Mouse (Mus musculus) gastrocnemius, postnatal 10 days (tissue): ENCODE data around the gene Fbxo47. TPM values are rescaled to one million over a fixed set of nuclear protein-coding genes. Genes with fewer than 3 reads are reported as not detected.
A peak's percentile ranks its signal among the peaks of the same experiment; 100 is the strongest.

ENCODE experiments used
- DNase-seq: peaks from one replicate; pipeline ENCODE4 v3.0.0; 2021; ENCODE audit warnings: mixed read lengths
- long read RNA-seq, 2 experiments: library from polyadenylated mRNA; stranded (forward); transcript quantifications; one replicate each; pipeline ENCODE4 v2.0.0; 2021
- total RNA-seq, 2 experiments: library from RNA; stranded (reverse); gene quantifications; 2 replicates each; pipeline ENCODE4 v1.2.3; 2021

Fbxo47 gene
- under 1 TPM; 0.31 to 0.56 TPM for total RNA-seq
- long read RNA-seq, experiment 1 = 0 reads
- long read RNA-seq, experiment 2 = 0 reads

DNA sequence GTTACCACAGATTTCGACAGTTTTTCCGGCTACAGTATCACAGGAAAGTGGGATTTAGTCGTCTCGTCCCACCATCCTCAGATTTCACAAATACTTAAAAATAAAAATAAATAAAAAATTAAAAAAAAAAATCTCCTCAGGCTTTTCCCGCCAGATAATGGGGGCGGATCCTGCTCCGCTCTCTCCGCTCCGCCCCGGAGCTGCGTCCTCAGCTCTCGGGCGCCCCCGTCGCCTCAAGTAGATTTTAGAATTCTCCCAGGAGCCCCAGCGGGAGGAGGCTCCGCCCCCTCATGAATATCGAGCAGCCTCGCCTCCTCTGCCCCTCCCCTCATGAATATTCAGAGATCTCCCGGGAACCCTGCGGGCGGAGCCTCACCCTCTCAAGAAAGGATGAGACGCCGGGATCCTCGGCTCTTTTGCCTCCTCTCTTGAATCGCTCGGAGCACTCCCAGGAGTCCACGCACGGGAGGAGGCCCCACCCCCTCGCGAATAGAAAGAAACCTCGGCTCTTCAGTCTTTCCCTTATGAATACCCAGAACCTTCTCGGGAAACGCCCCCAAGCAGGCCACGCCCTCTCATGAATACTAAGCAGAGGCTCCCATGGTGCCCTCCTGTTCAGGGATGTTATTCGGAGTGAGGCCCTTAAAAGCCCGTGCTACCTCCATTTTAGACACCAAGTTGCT lies at the start of gene Fbxo47:
Fbxo47 (minus strand) TSS at position 237 of the 683 bp plus-strand sequence.
- peak; percentile 94 for DNase-seq

DNA sequence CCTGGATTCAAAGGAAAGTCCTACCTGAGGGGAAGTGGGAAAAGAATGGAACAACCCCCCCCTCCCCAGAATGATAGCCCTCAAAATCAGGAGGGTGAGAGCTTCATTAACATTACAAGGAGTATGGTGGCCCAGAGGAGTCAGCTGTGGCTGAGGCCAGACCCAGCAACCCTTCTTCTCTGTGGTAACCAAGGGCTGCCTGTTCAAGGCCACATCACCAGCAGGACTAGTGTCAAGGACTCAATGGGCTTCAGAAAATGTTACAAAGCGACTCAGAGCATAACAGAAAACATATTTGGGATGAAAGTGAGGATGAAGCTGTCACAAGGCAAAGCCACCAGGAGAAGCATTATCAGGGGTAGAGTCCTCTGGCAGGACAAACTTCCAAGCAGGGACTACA lies 49.6 kb upstream of the Fbxo47 start:
- no peak for DNase-seq

DNA sequence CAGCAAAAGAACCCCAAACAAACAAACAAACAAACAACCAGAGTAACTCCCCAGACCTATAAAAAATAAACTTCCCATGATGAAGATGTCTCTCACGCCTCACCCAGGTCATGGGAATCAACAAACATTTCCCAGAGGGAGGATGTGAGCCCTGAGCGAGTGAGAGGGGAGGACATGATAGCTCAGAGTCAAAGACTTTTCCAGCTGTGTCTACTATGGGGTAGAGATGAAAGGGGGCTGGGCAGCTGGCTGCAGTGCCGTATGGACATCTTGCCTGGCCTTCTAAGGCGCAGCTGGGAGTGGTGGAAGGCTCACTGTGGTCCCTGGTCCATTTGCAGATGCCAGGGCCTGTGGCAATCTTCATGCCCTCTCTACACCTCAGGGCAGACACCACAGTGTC lies 45.0 kb upstream of the Fbxo47 start:
- DNase-seq = no peak

DNA sequence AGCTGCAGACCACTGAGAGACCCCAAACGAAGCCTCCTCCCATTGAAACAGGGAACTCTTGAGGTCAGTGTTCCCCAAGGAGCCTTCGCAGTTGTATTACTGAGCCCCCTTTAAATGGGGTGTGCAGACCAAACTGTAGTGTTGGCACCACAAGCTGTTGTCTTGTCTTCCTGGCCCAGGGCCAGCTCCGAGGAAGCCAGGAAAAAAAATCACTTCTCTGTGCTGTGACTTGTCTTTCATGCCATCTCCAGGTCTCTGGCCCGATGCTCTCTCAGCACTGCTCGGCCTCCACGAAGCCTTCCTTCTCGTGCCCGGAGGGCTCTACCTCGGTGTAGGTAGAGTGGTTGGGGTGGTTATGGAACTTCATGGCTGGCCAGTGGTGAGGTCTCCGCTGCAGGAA lies 40.3 kb upstream of the Fbxo47 start:
- DNase-seq = no peak

DNA sequence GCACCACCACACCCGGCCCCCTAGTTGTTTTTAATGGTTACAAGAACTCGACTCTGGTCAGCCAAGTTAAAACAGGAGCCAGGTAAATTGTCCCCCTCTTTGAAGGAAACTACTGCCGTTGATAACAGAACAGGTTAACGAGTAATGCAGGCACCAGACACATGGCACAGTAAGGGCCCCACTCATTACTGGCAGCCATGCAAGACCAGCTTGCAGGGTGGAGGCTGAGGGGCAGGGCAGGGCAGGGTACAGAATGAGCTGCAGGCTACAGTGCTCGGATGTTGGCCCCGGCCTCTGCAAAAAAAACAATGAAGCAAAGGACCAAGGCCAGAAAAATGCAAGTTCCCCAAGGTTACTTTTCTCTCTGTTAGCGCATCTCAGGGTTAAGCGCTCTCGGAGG lies 39.7 kb upstream of the Fbxo47 start:
- DNase-seq = no peak

DNA sequence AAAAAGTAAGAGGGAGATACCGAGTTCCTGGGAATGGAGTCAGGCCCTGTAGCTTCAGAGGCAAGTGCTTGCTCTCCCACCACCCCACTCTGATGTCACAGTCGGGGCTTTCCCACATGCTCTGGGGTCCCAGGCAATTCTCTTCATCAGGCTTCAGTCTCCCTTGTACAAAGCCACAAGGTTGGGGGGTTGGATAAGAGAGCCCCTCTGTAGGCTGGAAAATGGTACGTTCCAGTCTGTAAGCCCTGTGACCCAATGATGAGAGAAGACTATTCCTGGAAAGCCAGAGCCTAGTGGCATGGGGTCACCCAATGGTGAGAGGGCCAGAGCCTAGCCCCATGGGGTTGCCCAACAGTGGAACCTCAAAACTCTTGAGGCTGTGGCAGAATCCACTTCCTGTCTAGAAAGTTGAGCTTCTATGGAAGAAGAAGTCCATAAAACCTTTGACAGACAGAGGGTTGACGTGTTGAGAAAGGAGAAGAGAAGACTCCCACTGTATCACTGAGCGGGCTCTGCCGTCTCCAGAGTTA lies 32.1 kb upstream of the Fbxo47 start:
- no peak for DNase-seq

DNA sequence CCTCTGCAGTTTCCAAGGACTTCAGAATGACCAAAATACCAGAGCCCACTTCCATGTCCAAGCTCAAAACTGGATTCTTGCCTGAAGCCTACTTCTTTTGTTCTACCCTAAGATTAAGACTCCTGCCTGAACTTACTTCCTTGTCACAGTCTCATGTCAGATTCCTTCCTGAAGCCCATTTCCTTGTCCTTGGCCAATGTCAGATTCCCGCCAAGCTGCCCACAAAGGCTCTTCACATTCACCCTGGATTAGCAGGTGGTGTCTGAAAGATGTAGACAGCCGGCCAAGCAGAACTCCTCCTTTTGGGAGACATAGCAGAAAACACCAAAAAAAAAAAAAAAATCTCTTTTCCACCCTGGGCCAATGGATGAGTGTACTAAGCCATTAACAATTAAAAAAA lies 31.5 kb upstream of the Fbxo47 start:
- DNase-seq = no peak

DNA sequence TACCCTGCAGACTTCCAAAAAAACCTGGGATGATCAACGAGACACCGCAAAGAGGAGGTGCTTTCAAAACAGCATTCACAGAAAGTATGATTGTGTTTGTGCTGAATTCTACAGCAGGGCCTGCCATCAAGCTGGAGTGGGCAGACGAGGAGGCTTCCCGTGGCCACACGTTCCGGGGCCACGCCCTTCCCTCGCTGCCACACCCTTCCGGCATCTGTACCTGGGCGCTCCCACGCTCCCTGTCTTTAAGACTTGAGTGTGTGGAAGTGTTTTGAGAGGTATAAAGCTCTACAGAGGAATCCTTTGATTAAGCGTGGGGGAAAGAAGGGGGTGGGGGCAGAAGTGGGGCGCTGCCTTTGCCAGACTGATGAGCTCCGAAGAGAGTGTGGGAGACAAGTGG lies 29.2 kb upstream of the Fbxo47 start:
- DNase-seq = no peak

DNA sequence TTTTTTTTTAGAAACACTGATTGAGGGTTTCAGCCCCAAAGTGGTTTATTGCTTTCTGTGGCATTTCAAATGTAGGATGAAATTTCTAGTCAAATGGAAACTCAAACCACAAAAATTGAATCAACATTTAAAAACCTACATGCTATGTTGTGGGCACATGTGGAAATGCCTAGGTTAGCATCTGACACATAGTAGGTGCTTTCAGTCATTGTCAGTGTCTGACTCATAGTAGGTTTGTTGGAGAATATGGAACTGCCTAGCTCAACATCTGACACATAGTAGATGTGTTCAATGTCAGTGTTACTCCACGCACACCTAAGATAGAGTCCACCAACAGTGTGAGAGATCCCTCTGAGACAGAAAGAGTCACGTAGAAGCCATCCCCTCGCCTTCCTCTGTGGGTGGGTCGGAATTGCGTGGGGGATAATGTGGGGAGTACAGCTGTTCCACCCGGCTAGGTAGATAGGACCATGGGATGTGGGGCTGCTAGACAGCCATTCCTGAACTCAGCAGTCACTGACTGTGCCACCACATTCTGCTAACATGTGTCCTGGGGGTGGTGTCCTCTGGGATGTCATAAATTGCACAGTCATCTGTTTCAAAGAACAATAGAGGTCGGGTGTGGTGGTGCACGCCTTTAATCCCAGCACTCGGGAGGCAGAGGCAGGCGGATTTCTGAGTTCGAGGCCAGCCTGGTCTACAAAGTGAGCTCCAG lies 24.8 kb upstream of the Fbxo47 start:
- no peak for DNase-seq

DNA sequence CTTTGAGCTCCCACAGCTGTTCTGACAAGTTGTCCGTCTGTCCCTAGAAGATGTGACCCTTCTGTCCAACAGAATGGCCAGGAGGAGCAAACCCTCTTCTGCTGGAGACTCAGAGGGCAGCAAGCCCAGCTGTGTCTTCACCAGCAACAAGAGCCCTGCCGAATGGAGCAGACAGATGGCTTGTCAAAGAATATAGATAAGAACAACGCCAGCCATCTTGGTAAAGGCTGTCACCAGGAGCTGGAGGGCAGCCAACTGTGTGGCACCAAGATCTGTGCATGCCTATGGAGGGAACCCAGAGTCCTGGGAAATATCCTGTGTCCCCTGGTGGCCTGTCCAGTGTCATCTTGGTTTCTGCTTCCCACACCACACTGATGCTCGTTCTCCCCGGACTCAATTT lies 24.0 kb upstream of the Fbxo47 start:
- DNase-seq = no peak

DNA sequence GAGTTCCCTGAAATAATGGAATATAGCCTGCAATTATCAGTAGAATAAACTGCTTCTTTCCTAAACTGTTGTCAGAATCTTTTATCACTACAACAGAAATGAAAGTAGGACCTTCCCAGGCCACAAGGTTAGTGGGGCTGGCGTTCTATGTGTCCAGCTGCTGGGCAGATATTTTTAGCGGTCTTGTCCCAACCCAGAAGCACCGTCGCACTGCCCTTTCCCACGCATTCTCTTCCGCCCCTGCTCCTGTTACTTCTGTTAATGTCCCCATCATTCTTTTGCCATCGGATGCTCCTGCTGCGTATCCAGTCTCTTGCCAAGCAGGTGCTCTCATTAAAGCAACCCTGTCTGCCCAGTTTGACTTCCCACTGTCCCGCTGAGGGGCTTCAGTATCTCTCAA lies 23.0 kb upstream of the Fbxo47 start:
- no peak for DNase-seq

DNA sequence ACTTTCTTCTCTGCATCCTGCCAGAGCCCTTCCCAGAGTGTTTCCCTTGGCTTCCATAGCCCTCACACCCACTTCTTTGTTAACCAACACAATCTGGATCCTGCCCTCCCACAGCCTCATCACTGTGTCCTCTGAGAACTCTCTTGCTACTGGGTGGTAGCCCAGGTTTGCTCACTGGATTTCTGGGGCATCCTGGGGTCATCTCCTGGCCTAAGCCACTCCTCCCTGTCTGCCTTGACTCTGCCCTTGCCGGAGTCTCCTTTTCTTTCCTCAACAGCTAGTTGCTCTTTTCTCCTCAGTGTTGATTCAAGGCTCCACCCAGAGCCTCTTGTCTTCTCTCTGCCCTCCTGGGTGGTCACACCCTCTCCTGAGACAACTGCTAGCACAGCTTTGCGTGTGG lies 22.0 kb upstream of the Fbxo47 start:
- no peak for DNase-seq

DNA sequence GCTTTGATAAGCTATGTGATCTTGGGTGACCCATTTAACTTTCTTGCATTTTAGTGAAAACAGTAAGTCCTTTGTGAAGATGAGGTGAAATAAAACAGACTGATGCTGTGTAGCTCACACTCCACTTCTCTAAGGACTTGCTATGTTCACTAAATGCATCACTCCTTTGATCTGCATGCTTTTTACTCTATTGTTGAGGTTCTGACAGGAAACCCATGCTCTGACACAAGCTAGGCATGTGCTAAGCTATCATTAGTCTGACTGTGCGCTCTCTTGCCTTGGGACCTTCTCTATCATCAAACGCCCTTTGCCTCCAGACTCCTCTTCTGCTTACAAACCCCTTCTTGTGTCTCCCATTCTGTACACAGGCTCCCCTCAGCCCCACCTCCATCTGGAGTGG lies 21.6 kb upstream of the Fbxo47 start:
- DNase-seq = no peak

DNA sequence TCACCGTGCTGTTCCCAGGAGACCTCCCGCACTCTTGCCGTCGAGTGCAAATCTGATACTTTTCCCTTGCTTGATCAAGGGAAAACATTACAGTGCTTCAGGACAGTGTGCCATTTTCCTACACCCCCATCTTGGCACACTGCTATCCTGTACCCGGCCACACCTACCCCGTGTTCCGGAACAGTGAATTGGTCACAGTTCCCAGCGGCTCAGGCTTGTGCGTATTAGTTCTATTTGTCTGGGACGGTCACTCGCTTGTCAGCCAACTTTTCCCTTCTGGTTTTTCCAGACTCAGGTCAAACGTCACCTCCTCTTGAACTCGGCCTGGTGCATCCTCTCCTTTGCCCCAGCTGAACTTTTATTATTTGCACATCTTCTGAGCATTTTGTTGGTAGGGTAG lies 20.8 kb upstream of the Fbxo47 start:
- DNase-seq = no peak

DNA sequence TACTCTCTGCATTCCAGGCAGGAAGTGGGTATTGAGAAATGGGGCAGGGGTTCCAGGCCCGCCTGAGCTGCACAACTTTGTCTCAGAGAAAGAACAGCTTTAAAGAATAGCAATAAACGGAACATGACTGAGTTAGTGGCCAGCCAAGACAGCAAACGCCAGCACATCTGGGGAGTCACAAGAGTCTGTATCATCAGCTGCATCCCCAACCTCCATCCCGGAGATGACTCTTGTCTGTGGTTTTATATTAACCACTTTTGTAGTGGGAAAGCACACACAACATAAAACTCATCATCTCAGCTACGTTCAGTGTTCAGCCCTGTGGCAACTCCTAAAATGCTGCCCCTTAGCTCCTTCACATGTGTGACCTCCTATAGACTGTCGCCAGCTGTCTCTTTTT lies 17.9 kb upstream of the Fbxo47 start:
- DNase-seq = no peak

DNA sequence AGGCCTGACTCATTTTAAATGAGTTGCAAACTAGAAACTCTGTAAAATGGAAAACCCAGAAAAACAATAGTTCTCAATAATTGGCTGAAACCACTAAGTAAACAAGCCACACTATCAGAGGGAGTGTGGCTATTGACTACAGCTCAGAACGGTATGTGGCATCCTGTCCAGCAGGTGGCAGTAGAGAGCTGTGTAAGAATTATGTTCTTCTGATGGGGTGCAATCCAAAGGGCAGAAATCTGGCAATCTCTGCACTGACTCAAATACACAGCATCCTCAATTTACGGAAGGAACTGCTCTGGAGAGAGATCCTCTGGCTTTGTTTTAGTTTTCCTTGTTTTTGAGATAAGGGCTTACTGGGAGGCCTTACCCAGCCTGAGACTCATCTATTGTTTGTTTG lies 15.9 kb upstream of the Fbxo47 start:
- DNase-seq = peak; percentile 89

DNA sequence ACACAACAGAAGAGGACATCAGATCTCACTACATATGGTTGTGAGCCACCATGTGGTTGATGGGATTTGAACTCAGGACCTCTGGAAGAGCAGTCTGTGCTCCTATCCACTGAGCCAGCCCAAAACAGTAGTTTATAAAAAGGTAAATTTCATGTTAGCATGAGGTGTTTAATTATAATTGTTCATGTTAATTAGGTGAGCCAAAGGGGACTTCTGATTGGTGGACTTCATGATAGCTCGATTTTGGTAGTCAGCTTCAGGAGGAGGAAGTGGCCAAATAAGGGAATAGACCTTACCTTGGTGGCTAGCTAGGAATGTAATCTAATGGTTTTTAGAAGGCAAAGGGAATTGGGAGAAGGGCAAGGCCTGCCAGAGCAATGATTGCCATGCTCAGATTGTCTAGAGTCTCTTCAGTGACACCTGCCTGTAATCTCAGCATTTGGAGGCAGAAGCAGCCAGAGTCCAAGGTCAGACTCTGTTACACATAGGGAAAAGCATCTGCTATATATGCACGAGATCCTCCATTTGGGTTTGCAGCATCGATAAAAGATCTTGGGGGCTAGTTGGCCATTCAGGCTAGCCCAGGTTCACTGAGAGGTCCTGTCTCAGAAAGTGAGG lies 13.7 kb upstream of the Fbxo47 start:
- no peak for DNase-seq

DNA sequence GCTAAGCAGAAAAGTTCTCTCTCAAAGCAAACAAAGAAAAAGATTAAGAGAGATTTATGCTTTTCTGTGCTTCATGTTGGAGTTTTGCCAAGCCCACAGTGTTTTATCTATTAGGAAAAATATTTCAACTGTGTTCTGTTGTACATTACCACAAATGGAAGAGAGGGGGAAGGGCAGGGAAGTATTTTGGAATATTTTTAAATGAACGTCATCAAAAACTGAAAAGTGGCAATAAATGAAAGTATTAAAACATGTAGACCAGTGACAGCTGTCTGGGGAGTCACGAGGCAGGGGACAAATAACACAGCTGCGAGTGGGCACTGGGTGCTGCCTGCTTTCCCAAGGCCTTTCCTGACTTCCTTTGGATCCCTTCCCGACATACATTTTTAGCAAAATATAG lies 12.7 kb upstream of the Fbxo47 start:
- DNase-seq = no peak

DNA sequence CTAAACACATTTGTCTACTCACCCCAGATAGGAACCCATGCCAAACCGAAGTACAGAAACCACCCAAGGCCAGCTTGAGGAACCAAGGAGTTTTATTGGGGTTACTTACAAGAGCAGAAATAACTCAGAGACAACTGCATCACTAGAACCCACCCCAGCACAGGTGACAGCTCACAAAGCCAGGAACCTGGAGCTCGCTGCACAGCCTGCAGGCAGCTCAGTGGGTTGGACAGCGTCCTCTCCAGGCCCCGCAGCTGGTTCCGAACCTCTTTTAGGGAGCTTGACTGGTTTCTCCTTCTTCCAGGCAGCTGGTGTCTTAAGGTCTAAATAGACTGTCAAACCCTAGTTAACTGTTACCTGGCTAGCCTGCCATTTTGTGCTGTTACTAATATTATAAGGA lies 7.9 kb upstream of the Fbxo47 start:
- no peak for DNase-seq

DNA sequence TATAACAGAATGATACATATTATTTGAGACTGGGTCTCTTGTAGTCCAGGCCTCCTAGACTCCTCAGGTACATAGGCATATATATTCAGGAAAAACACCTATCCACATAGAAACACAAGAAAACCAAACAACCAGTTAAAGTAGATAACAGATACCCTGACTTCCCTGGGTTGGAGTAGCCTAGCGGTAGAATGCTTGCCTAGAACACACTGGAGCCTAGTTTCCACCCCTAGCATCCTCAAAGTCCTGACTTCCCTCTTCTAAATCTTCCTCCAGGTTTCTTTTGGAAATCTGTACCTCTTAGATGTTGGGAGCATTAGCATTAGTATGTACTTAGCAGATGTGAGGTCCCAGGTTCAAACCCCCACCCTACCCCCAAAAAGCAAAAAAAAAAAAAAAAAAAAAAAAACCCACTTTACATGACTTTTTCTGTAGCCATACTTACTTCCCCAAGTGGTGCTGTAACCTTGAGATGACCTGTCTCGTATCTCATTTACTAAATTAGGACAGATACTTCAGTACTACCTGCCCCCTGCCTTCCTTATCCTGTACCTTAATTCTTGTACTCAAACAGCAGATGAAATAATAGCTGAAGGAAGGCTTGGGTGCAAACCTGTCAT lies 1.5 kb upstream of the Fbxo47 start:
- DNase-seq = no peak

DNA sequence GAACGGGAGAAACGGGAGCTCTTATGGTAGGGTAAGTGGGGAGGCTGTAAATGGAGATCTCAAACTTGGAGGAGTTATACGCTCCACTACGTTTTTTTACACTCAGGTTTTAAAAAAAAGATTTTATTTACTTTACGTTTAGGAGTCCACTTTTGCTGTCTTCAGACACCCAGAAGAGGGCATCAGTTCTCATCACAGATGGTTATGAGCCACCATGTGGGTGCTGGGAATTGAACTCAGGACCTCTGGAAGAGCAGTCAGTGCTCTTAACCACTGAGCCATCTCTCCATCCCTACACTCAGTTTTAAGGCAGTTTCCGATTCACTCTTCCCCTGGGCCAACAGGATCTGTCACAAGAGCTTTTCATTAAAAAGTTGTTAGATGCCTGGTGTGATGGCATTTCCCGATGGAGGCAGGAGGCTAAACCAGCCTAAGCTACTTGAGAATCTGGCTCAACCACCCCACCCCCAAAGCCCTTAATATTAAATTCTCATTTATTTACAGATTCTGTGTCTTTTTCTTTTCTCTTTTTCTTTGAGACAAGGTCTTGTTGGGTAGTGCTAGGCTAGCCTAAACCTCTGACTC lies 739 bp upstream of the Fbxo47 start:
- DNase-seq = no peak

DNA sequence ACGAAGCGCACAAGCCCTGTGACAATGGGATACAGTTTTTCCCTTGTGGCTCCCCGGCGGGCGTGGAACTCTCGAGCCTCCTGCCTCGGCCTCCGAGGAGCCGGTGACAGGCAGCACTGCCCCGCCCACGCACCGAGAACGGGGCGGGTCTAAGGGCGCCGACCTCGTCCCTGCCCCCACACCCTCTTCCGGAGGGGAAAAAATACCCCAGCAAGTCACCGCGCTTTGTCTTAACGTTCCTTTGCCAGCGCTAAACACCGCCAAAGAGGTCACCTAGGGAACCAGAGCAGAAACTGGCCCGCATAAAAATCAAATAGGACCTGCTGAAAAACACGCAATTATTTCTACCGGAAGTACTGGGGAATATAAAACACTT lies 424 bp downstream of the Fbxo47 start:
- peak; percentile 54 for DNase-seq

DNA sequence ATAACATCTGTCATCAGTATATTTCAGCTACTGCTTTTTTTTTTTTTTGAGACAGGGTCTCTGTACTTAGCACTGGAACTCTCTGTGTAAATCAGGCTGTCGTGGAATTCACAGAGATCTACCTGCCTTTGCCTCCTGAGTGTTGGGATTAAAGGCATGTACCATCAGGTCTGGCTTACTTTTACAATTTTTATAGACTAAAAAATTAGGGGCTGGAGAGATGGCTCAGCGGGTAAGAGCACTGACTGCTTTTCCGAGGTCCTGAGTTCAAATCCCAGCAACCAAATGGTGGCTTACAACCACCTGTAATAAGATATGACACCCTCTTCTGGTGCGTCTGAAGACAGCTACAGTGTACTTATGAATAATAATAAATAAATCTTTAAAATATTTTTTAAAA lies 3.6 kb downstream of the Fbxo47 start:
- no peak for DNase-seq
